Mouse (Mus musculus) liver, embryonic 11.5 days (tissue): ENCODE measurements around the gene Cir1. TPM values are rescaled to one million over a fixed set of nuclear protein-coding genes. Genes with fewer than 3 reads are reported as not detected.

ENCODE experiments used
- ATAC-seq: fragments of 200-750 bp; cut with Nextera tagmentation; replicated peaks from 2 replicates; pipeline ENCODE4 v1.8.0; 2017; ENCODE audit warnings: moderate number of reproducible peaks, mild to moderate bottlenecking, moderate TSS enrichment, moderate library complexity; ENCODE audit not compliant: low FRiP score
- DNase-seq: peaks from one replicate; pipeline ENCODE4 v3.0.0-alpha.2; 2017; ENCODE audit warnings: low spot score
- H3K27ac ChIP-seq: fragments of 300-500 bp; sonication (generic); 2 replicates; pipeline ENCODE4 v1.5.1; 2014; ENCODE audit warnings: mild to moderate bottlenecking, low read depth, low read length, control low read depth
- H3K27me3 ChIP-seq: fragments of 300-500 bp; sonication (generic); replicated peaks from 2 replicates; pipeline ENCODE4 v1.6.1; 2014; ENCODE audit warnings: low read length, mixed read lengths; ENCODE audit not compliant: control insufficient read depth, insufficient read depth
- H3K36me3 ChIP-seq: fragments of 300-500 bp; sonication (generic); 2 replicates; pipeline ENCODE4 v1.6.1; 2014; ENCODE audit warnings: mild to moderate bottlenecking, low read length, moderate library complexity, mixed read lengths; ENCODE audit not compliant: control insufficient read depth, insufficient read depth
- H3K4me1 ChIP-seq: fragments of 300-500 bp; sonication (generic); replicated peaks from 2 replicates; pipeline ENCODE4 v1.6.1; 2014; ENCODE audit warnings: low read length, mixed read lengths; ENCODE audit not compliant: control insufficient read depth, insufficient read depth
- H3K4me2 ChIP-seq: fragments of 300-500 bp; sonication (generic); 2 replicates; pipeline ENCODE4 v1.6.1; 2014; ENCODE audit warnings: mild to moderate bottlenecking, control low read depth, moderate library complexity
- H3K4me3 ChIP-seq: fragments of 300-500 bp; sonication (generic); 2 replicates; pipeline ENCODE4 v1.5.1; 2014; ENCODE audit warnings: low read depth, low read length, control low read depth
- H3K9ac ChIP-seq: fragments of 300-500 bp; sonication (generic); 2 replicates; pipeline ENCODE4 v1.6.1; 2014; ENCODE audit warnings: low read depth, low read length, control low read depth
- H3K9me3 ChIP-seq: fragments of 300-500 bp; sonication (generic); 2 replicates; pipeline ENCODE4 v1.6.1; 2016; ENCODE audit warnings: low read length, inconsistent platforms, mixed read lengths; ENCODE audit not compliant: control insufficient read depth
- WGBS: fragments of 180-500 bp; shearing (Covaris S2); extraction: QIAGEN DNeasy Blood & Tissue Kit; methylation state at CpG from one replicate; pipeline ENCODE4 v1.1.7; 2014; 5-methylcytosine and 5-hydroxymethylcytosine counted together
- polyA plus RNA-seq: library from polyadenylated mRNA; unstranded; fragments of >200 nt; fragmentation: Nextera tagmentation; extraction: Ambion mirVana; gene quantifications from 2 replicates; pipeline ENCODE4 v1.2.1, GENCODE M21; 2014

The Cir1 gene
- polyA plus RNA-seq, 1 experiment from 2014 or later: 22.1 TPM

DNA sequence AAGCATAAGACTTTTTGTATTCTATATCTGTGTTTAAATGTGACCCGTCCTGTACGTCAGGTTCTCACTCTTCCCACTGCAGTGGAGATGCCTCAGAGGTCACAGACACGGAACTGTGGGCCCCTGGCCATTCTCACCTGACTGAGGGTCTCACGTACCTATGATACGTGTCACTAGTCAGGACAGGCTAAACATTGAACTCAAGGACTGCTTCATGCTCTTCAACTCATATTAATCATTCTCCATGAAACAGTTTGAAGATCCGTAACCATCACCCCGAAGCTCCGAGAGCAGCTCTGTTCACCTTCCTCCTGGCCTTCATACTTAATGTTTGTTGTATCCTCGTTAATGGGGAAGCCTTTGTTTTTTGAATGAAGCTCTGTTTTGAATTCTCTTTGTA, 4.9 kb upstream of the Cir1 start:
- Histone ChIP-seq H3K4me1 (no peaks in the 10 kb centered on the region), H3K9ac (no peak overlapping the region), H3K27ac (no peak overlapping the region), H3K9me3 (no peaks in the 10 kb centered on the region), H3K36me3 (peaks cover 2% of the 10 kb centered on the region; the same call in 1 of the 2 replicates), H3K4me3 (no peak overlapping the region), H3K4me2 (no peak overlapping the region), H3K27me3 (no peaks in the 10 kb centered on the region)
- 93% methylated on average over 9 of the region's 9 CpGs for WGBS
- no peak for ATAC-seq
- no peak for DNase-seq

DNA sequence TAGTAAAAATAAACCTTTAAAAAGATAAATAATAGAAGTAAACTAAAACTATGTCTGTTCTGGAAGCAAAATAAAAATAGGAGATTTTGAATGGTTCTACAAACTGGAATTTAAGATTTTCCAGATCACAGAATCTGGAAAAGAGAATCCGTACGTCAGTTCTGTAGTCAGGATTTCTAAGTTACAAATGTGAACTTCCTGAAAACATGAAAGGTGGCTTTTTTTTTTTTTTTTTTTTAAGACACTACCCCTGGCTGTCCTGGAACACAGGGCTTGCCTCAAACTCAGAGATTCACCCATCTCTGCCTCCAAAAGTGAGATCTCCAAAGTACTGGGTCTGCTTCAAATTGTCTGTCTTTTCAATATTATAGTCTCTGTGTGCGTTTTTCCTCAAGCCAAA, 1.8 kb upstream of the Cir1 start:
- 93% methylated on average over 3 of the region's 3 CpGs for WGBS
- DNase-seq (no peak), ATAC-seq (no peak)
- H3K4me3 ChIP-seq: no peak overlapping the region
- H3K9ac ChIP-seq: no peak overlapping the region
- H3K36me3 ChIP-seq: peaks cover 2% of the 10 kb centered on the region; the same call in 1 of the 2 replicates
- no peak overlapping the region for H3K27ac ChIP-seq
- peaks cover 5% of the 10 kb centered on the region for H3K4me1 ChIP-seq
- H3K9me3 ChIP-seq: no peaks in the 10 kb centered on the region
- H3K27me3 ChIP-seq: no peaks in the 10 kb centered on the region
- no peak overlapping the region for H3K4me2 ChIP-seq

DNA sequence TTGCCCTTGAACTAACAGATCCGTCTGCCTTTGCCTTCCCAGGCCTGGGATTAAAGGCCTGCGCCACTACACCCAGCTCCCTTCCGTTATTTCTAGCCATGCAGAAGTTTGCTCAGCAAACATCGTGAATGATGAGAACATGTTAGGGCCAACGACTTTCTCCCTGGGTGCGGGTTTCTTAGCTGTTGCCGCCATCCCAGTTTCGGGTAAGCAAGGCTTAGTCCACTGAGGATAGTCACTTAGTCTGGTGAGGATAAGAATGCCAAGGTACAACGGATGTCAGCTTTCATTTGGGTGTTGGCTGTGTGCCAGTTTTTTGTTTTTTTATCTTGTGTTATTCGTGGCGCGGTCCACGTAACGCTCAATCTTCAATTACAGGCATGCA, 608 bp upstream of the Cir1 start:
- peaks cover 5% of the 10 kb centered on the region for H3K4me1 ChIP-seq
- peak overlapping the region; percentile 67 for H3K4me2 ChIP-seq
- H3K9ac ChIP-seq: peak overlapping the region; percentile 83
- H3K9me3 ChIP-seq: no peaks in the 10 kb centered on the region
- DNase-seq (peak; percentile 58), ATAC-seq (peak; percentile 57)
- peak overlapping the region; percentile 82 for H3K27ac ChIP-seq
- no peaks in the 10 kb centered on the region for H3K27me3 ChIP-seq
- H3K4me3 ChIP-seq: peak overlapping the region; percentile 83
- WGBS: 32% methylated on average over 14 of the region's 14 CpGs
- peaks cover 9% of the 10 kb centered on the region for H3K36me3 ChIP-seq

DNA sequence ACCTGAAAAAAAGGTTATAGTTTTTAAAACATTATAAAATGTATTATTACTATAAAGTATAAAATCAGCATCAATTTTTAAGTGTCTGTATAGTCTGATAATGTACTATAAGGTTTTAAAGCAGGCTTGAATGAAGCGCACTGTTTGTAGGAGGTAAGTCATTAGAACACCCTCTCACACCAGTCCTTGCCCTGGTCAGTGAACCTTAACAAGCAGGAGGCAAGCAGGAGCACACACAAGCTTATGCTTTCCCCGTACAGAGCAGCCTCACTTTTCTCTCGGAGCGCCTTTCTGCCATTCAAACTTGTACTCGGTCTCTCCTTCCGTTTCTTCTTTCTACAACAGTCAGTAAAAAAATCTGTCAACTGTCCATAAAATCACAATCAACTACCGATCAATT, 6.5 kb downstream of the Cir1 start:
- DNase-seq (no peak), ATAC-seq (no peak)
- WGBS: 91% methylated on average over 7 of the region's 7 CpGs
- Histone ChIP-seq H3K4me2 (no peak overlapping the region), H3K4me3 (no peak overlapping the region), H3K27me3 (no peaks in the 10 kb centered on the region), H3K27ac (no peak overlapping the region), H3K4me1 (peaks cover 11% of the 10 kb centered on the region), H3K9me3 (no peaks in the 10 kb centered on the region), H3K9ac (no peak overlapping the region), H3K36me3 (peaks cover 20% of the 10 kb centered on the region)

DNA sequence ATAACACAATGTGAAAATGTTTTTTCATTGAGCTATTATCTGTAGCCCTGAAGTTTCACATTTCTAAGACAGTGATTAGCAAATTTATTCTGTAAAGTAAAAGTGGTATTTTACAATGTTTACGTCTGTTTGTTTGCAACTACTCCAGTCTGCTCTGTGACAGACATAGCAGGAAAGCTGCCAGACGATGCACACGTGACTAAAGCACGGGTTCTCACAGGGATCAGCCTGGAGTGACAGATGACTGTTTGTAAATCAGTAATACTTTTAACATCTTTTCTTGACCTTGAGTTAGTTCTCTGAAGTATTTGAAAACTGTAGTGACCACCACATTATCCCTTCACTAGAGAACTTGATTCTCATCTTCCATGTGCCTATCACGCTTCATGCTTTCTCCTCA, 8.0 kb downstream of the Cir1 start:
- ATAC-seq (no peak), DNase-seq (no peak)
- Histone ChIP-seq H3K9ac (no peak overlapping the region), H3K4me3 (no peak overlapping the region), H3K27ac (no peak overlapping the region), H3K4me2 (no peak overlapping the region), H3K36me3 (peaks cover 20% of the 10 kb centered on the region), H3K27me3 (no peaks in the 10 kb centered on the region), H3K9me3 (no peaks in the 10 kb centered on the region), H3K4me1 (peaks cover 10% of the 10 kb centered on the region)
- WGBS: 88% methylated on average over 5 of the region's 5 CpGs

DNA sequence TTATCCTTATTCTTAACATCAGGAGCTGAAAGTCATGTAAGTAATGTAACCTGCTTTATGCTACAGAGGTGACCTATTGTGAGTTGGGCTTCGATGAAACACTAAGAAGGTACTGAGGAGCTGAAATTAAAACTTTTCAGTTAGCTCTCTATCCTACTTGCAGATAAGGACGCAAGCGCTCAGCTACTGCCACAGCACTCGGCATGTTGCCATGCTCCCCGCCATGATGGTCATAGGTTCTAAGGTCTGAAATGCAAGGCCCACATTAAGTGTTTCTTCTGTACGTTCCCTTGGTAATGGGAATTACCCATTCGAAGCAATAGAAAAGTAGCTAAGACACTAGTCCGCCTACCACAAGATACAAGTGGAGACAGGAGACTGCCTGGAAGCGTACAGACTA, 9.8 kb downstream of the Cir1 start:
- no peak overlapping the region for H3K9ac ChIP-seq

DNA sequence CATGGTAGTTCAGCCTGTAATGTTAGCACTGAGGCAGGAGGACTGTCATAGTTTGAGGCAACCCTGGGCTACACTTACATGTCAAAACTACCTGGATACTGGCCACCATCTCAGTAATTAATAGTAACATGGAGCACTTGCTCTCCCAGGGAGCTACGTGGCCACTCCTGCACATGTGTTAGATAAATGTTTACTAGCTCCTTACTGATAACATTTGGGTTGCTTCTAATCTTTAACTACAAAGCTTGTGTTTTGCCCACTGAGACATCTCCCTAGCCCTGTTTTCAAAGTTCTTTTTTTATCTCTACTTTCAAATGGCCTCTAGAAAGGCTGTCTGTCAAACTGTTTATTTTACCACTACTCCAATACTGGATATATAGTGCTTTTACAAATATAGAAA, 10.5 kb downstream of the Cir1 start:
- Histone ChIP-seq H3K9me3 (no peaks in the 10 kb centered on the region), H3K27me3 (no peaks in the 10 kb centered on the region), H3K4me1 (peaks cover 15% of the 10 kb centered on the region), H3K27ac (peak overlapping the region; percentile 70), H3K36me3 (peaks cover 6% of the 10 kb centered on the region; the same call in 1 of the 2 replicates), H3K4me2 (peak overlapping the region; percentile 45), H3K9ac (no peak overlapping the region), H3K4me3 (no peak overlapping the region)
- DNase-seq: no peak
- ATAC-seq: peak; percentile 95
- 17% methylated on average over 1 of the region's 1 CpGs for WGBS

More for the DNA sequence above, 9.8 kb downstream of the Cir1 start:
- DNase-seq: no peak
- peaks cover 15% of the 10 kb centered on the region for H3K4me1 ChIP-seq
- no peak for ATAC-seq
- WGBS: 86% methylated on average over 9 of the region's 9 CpGs
- no peak overlapping the region for H3K4me3 ChIP-seq
- peak overlapping the region; percentile 70 for H3K27ac ChIP-seq
- no peak overlapping the region; the same call in 1 of the 2 replicates for H3K4me2 ChIP-seq
- peaks cover 11% of the 10 kb centered on the region; the same call in 1 of the 2 replicates for H3K36me3 ChIP-seq
- H3K9me3 ChIP-seq: no peaks in the 10 kb centered on the region
- H3K27me3 ChIP-seq: no peaks in the 10 kb centered on the region

DNA sequence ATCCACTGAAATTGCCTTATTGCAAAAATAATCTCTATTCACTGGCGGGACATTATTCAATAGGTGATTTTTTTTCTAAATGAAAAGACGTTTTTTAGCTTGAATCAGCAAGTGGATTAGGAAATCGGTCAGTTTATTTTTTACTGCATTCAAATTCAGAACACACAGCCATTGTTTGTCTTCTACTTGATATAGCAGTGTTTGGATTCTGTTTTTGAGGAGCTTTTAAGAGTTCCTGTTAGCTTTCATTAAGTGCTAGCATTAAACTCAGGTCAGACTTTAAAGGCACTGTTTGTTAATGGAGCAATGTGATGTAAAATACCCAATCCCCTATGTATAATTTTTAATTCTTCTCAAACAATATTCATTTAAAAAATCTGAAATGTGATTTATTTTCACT, 13.7 kb downstream of the Cir1 start:
- whole genome bisulfite sequencing: 85% methylated on average over 3 of the region's 3 CpGs
- no peak overlapping the region for H3K9ac ChIP-seq
- no peaks in the 10 kb centered on the region for H3K9me3 ChIP-seq
- H3K4me3 ChIP-seq: no peak overlapping the region
- H3K36me3 ChIP-seq: peaks cover 6% of the 10 kb centered on the region; the same call in 1 of the 2 replicates
- H3K4me1 ChIP-seq: peaks cover 22% of the 10 kb centered on the region
- H3K27me3 ChIP-seq: no peaks in the 10 kb centered on the region
- no peak overlapping the region for H3K4me2 ChIP-seq
- H3K27ac ChIP-seq: no peak overlapping the region
- ATAC-seq (no peak), DNase-seq (no peak)

DNA sequence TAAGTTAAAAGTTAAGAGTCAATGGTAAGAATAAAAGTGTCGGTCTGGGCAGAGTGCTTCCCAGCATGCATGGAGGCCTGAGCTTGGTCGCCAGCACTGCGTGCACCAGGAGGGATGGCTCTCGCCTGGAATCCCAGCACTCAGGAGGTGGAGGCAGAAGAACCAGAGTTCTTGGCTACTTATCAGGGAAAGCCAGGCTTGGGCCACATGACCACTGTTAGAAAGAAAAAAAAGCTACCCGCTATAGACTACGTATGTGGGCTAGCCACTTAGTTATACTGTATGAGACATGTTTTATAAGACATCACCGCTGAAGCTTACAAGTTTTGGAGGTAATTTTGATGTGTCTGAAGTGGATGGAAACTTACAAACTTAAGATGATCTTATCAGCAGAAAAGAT, 14.3 kb downstream of the Cir1 start:
- H3K4me3 ChIP-seq: no peak overlapping the region
- ATAC-seq (peak; percentile 50; the same call in 1 of the 2 replicates), DNase-seq (no peak)
- H3K36me3 ChIP-seq: peaks cover under 1% of the 10 kb centered on the region; the same call in 1 of the 2 replicates
- no peak overlapping the region for H3K27ac ChIP-seq
- no peaks in the 10 kb centered on the region for H3K9me3 ChIP-seq
- 71% methylated on average over 7 of the region's 7 CpGs for WGBS
- peaks cover 22% of the 10 kb centered on the region for H3K4me1 ChIP-seq
- no peaks in the 10 kb centered on the region for H3K27me3 ChIP-seq
- H3K9ac ChIP-seq: no peak overlapping the region
- no peak overlapping the region for H3K4me2 ChIP-seq
